Mouse (Mus musculus) midbrain, postnatal 0 days (tissue): Measurements from ENCODE around the gene Ramp2. TPM values are rescaled to one million over a fixed set of nuclear protein-coding genes. Genes with fewer than 3 reads are reported as not detected.

Experiments used
- ATAC-seq: fragments of 200-750 bp; cut with Nextera tagmentation; 2 replicates; pipeline ENCODE4 v1.8.0; 2017; ENCODE audit warnings: moderate number of reproducible peaks, mild to moderate bottlenecking, moderate TSS enrichment, moderate library complexity; ENCODE audit not compliant: low FRiP score
- DNase-seq: peaks from one replicate; pipeline ENCODE4 v3.0.0-alpha.2; 2015; ENCODE audit warnings: low spot score
- H3K27ac ChIP-seq: fragments of 300-500 bp; sonication (generic); 2 replicates; pipeline ENCODE4 v1.5.1; 2014; ENCODE audit warnings: low read depth, mild to moderate bottlenecking, low read length, mixed read lengths
- H3K27me3 ChIP-seq: fragments of 300-500 bp; sonication (generic); 2 replicates; pipeline ENCODE4 v1.6.1; 2014; ENCODE audit warnings: low read length, control low read depth, mixed read lengths; ENCODE audit not compliant: insufficient read depth
- H3K36me3 ChIP-seq: fragments of 300-500 bp; sonication (generic); 2 replicates; pipeline ENCODE4 v1.6.1; 2014; ENCODE audit warnings: low read length, control low read depth, mixed read lengths; ENCODE audit not compliant: insufficient read depth
- H3K4me1 ChIP-seq: fragments of 300-500 bp; sonication (generic); 2 replicates; pipeline ENCODE4 v1.6.1; 2014; ENCODE audit warnings: mild to moderate bottlenecking, control low read depth, antibody characterized with exemption, low read length, mixed read lengths; ENCODE audit not compliant: insufficient read depth
- H3K4me2 ChIP-seq: fragments of 300-500 bp; sonication (generic); 2 replicates; pipeline ENCODE4 v1.6.1; 2014; ENCODE audit warnings: low read depth, mild to moderate bottlenecking, low read length, mixed read lengths; ENCODE audit not compliant: poor library complexity, severe bottlenecking
- H3K4me3 ChIP-seq: fragments of 300-500 bp; sonication (generic); 2 replicates; pipeline ENCODE4 v1.5.1; 2014; ENCODE audit warnings: low read depth, mild to moderate bottlenecking, low read length, moderate library complexity
- H3K9ac ChIP-seq: fragments of 300-500 bp; sonication (generic); replicated peaks from 2 replicates; pipeline ENCODE4 v1.6.1; 2014; ENCODE audit warnings: mild to moderate bottlenecking, low read length, moderate library complexity, mixed read lengths; ENCODE audit not compliant: poor library complexity, severe bottlenecking
- H3K9me3 ChIP-seq: fragments of 300-500 bp; sonication (generic); 2 replicates; pipeline ENCODE4 v1.6.1; 2016; ENCODE audit warnings: low read length, control low read depth
- CTCF ChIP-seq: IDR thresholded peaks from 2 replicates; pipeline ENCODE4 v1.5.1; 2016; ENCODE audit warnings: antibody characterized with exemption, mild to moderate bottlenecking
- WGBS: fragments of 180-500 bp; shearing (Covaris S2); extraction: QIAGEN DNeasy Blood & Tissue Kit; methylation state at CpG from one replicate; pipeline ENCODE4 v1.1.7; 2014; 5-methylcytosine and 5-hydroxymethylcytosine counted together
- polyA plus RNA-seq: library from polyadenylated mRNA; unstranded; fragments of >200 nt; fragmentation: Nextera tagmentation; extraction: Ambion mirVana; gene quantifications from 2 replicates; pipeline ENCODE4 v1.2.1, GENCODE M21; 2015
- total RNA-seq: library from RNA; depleted of rRNA; stranded (reverse); fragments of >200 nt; gene quantifications from 2 replicates; pipeline ENCODE4 v1.2.3, GENCODE M21; 2014

The Ramp2 gene
- total and polyA plus RNA-seq, 2 experiments from 2014 or later, result 67.5 to 95.3 TPM

GRCm38 (mm10) chr11:101226065-101226701 is 19.6 kb upstream of the Ramp2 start, which contains the start of gene Ezh1:
Gene Ezh1 (minus strand): TSS chr11:101226463.
- peak within 1 kb of the TSS; percentile 66 for H3K9ac ChIP-seq
- H3K4me1 ChIP-seq, result no peaks in the 10 kb centered on the region
- peak within 1 kb of the TSS; percentile 43; the same call in 1 of the 2 replicates for H3K27ac ChIP-seq

GRCm38 (mm10) chr11:101229361-101229900 is 16.4 kb upstream of the Ramp2 start:
- Histone ChIP-seq H3K9ac (no peak overlapping the region), H3K27ac (no peak overlapping the region), H3K36me3 (no peaks in the 10 kb centered on the region), H3K27me3 (no peaks in the 10 kb centered on the region), H3K4me1 (no peaks in the 10 kb centered on the region), H3K4me2 (no peak overlapping the region), H3K4me3 (no peak overlapping the region), H3K9me3 (no peaks in the 10 kb centered on the region)
- 18% methylated on average over 8 of the region's 8 CpGs for WGBS
- no peak for DNase-seq
- TF ChIP-seq CTCF, result no peak
- ATAC-seq, result no peak

More at GRCm38 (mm10) chr11:101226065-101226701, 19.6 kb upstream of the Ramp2 start, which contains the start of gene Ezh1:
- ATAC-seq, result peak; percentile 93
- peak within 1 kb of the TSS; percentile 60 for H3K4me3 ChIP-seq
- no peaks in the 10 kb centered on the region for H3K9me3 ChIP-seq
- peak within 1 kb of the TSS; percentile 78 for H3K4me2 ChIP-seq
- no peaks in the 10 kb centered on the region for H3K36me3 ChIP-seq
- WGBS, result 2% methylated on average over 42 of the region's 56 CpGs
- H3K27me3 ChIP-seq, result no peaks in the 10 kb centered on the region
- peak; percentile 69 for TF ChIP-seq CTCF
- DNase-seq, result peak; percentile 87

DNA sequence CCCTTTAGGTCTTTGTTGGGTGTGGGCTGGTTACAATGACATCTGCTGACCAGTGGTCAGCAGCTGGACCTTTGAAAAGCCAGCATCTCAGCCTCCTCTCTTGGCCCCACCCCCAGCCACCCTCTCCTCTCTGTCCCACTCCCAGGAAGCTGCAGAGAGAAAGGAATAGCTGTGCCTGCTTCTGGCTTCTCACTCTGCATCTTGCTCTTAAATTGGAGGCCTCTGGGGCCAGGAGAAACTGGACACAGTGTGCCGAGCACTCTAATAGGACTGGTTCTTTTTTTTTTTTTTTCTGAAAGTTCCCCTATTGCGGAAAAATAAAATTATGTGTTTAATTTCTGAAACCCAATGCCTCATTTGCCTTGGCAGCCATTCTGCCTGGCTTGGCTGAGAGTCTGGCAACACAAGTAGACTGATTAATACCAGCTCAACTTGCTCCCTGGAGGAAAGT is 15.7 kb upstream of the Ramp2 start:
- DNase-seq (peak; percentile 26), ATAC-seq (no peak)
- 36% methylated on average over 2 of the region's 2 CpGs for WGBS
- TF ChIP-seq CTCF, result no peak
- H3K9me3 ChIP-seq, result no peaks in the 10 kb centered on the region
- no peaks in the 10 kb centered on the region for H3K4me1 ChIP-seq
- no peaks in the 10 kb centered on the region for H3K27me3 ChIP-seq
- no peak overlapping the region for H3K4me3 ChIP-seq
- H3K4me2 ChIP-seq, result no peak overlapping the region
- no peaks in the 10 kb centered on the region for H3K36me3 ChIP-seq
- H3K9ac ChIP-seq, result no peak overlapping the region
- H3K27ac ChIP-seq, result no peak overlapping the region

DNA sequence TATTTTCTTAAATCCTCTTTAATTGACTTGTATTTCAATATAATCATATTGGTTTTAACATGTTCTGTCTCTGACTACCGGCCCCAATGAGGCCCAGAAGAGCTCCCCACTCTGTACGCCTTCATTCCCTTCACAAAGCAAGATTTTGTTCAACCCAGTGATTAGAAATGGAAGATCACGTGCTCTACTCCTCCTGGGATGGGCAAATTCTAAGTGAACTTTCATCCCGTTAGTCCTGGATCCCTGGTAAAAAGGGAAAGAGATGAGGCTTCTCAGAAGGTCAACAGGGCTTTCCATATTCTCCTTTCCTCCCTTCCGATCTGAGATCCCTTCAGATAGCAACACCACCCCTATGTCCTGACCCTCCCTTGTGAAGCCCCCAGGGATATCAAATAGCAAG is 15.3 kb upstream of the Ramp2 start:
- no peaks in the 10 kb centered on the region for H3K4me1 ChIP-seq
- DNase-seq, result no peak
- no peak overlapping the region; the same call in 1 of the 2 replicates for H3K4me2 ChIP-seq
- H3K9me3 ChIP-seq, result no peaks in the 10 kb centered on the region
- no peak for ATAC-seq
- no peak overlapping the region for H3K4me3 ChIP-seq
- TF ChIP-seq CTCF, result no peak
- 19% methylated on average over 5 of the region's 5 CpGs for WGBS
- 0 out of 2 replicates have a peak overlapping the region, but pooled peaks have one; percentile 26 for H3K27ac ChIP-seq
- H3K9ac ChIP-seq, result no peak overlapping the region
- no peaks in the 10 kb centered on the region for H3K36me3 ChIP-seq
- H3K27me3 ChIP-seq, result no peaks in the 10 kb centered on the region

GRCm38 (mm10) chr11:101230991-101231871 is 14.6 kb upstream of the Ramp2 start:
- H3K4me2 ChIP-seq, result peak overlapping the region; percentile 5; the same call in 1 of the 2 replicates
- DNase-seq, result peak; percentile 28
- no peaks in the 10 kb centered on the region for H3K36me3 ChIP-seq
- ATAC-seq, result no peak
- H3K27me3 ChIP-seq, result no peaks in the 10 kb centered on the region
- 15% methylated on average over 18 of the region's 18 CpGs for WGBS
- no peak overlapping the region for H3K4me3 ChIP-seq
- H3K4me1 ChIP-seq, result no peaks in the 10 kb centered on the region
- H3K9me3 ChIP-seq, result no peaks in the 10 kb centered on the region
- 0 out of 2 replicates have a peak overlapping the region, but pooled peaks have one; percentile 32 for H3K27ac ChIP-seq
- H3K9ac ChIP-seq, result no peak overlapping the region
- no peak for TF ChIP-seq CTCF
